Mouse (Mus musculus): Measurements from ENCODE around the gene Fbxo9. TPM values are rescaled to one million over a fixed set of nuclear protein-coding genes. Genes with fewer than 3 reads are reported as not detected.
"Not testable (repeated sequence)": the region's sequence is repeated elsewhere in the genome, so short reads cannot be mapped to it uniquely, and the experiment has no call there.

The Fbxo9 gene
- total RNA-seq, 2 experiments from 2014 or later: 47.3 to 56.5 TPM

DNA sequence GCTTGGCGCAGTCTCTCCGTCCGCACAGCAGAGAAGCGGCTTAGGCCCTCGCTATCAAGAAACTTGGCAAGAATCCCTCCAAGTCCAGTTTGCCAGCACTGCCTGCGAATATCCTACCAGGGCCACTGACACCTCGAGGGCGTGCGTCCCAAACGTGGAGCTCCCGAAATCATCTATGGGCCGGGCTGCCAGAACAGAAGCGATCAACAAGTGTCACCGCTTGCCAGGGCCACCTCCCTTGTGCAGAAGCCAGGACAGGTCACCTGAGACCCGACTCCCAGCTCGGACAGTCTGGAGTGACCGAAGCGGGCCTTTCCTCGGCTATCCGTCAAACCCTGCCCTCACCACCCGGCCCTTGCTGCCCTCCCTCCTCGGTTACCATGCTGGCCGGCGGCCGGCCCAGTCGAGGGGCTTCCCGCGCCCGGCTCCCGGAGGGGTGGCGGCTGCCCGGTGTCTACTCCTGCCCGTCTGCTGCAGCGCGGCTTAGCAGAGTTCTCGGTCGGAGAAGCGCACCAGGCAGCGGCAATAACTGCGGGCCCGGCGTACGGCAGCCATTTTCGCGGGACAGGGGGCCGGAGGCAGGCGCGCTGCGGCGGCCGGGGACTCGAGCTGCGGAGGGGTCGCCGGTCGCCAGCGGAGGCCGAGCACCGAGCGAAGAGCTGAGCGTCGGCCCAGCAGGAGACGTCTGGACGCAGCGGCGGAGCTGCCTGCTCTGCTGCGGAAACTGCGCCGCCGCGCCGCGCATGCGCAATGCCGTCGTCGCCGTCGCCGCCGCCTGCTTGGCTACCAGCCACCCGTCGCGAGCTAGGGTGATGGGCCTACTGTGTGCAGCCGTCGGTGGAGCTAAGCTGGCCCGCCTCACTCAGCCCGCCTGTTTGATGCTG is 711 bp downstream of the Fbxo9 start:
- DNase-seq: peak; percentile 84

DNA sequence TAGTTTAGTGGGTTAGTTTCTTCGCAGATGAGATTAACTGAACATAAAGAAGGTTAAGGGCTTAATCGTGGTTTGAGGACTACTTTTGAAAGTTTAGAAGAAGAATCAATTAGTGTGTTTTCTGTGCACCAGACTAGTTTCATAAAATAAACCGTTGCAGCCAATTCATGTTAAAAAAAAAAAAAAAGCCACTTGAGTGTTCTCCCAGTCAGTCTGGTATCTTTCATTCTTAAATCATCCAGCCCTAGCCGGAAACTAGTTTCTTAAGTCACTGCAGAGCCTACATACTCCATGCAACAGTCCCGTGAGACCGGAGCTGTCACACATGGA is 1.3 kb downstream of the Fbxo9 start:
- no peak for DNase-seq

DNA sequence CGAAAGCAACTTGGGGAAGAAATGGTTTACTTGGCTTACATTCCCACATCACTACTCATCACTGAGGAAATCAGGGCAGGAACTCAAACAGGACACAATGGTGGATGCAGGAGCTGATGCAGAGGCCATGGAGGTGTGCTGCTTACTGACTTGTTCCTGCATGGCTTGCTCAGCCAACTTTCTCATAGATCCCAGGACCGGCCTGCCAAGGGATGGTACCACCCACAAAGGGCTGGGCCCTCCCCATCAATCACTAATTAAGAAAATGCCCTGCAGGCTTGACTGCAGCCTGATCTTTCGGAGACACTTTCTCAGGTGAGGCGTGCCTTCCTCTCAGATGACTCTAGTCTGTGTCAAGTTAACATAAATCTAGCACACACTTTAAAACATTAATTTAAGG is 2.0 kb downstream of the Fbxo9 start:
- DNase-seq: no peak

DNA sequence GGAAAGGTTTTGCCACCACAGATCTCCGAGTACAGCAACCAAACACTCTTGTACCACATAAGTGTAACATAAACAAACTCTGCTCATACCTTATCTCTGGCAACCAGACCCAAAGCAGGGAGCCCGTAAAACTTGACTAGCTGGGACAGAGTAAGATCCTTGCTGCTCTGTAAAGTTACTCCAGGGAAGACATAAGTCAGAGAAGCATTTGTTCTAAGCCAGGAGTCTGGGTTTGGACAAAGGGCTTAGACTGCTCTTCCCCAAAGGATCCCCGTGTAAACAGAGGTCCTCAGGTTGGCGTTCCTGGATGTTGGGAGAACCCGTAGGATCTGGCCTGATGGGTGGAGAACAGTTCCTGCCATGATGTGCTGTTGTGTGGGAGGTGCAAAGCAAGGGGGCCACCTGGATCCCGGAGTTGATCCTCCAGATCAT is 3.3 kb downstream of the Fbxo9 start:
- DNase-seq: no peak

DNA sequence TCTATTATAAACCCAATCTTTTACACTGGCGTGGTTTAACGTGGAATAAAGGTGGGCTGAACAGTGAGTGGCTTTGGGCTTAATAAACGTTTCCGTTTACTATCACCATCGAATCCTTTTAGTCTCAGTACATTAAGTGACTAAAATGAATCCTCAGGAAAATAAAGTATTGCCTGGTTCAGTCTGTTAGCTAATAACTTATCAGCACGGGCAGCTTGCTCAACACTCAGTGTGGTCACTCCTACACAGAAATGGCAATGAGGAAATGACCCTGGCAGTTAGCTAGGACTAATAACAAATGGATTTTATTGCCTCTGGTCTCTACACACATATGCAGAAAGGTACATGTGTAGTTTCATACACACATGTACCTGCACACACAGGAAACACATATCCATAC is 3.9 kb downstream of the Fbxo9 start:
- no peak for DNase-seq

DNA sequence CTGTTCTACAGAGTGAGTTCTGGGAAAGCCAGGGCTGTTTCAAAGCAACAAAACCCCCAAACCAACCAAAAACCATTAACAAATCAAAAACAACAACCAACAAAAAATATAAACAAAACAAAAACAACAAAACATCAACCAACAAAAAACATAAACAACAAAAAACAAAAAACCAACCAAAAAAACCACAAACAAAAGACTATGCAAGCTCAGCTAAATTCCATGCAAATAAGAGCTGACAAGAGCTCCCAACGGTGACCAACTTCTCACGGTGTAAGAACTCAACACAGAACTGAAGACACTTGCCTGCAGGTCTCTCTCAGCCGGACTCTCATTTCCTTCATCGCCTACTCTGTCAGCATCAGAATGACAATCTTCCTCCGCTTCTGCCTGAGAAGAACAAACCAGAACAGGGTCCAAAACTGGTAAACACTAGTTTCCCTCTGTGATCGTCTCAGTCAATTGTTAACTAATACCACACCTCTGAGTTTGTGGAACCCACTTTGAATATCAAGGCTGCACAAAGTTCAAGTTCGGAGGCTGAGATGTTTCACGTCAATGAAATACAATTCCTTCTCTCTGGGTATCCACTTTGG is 4.8 kb downstream of the Fbxo9 start:
- no peak for DNase-seq

DNA sequence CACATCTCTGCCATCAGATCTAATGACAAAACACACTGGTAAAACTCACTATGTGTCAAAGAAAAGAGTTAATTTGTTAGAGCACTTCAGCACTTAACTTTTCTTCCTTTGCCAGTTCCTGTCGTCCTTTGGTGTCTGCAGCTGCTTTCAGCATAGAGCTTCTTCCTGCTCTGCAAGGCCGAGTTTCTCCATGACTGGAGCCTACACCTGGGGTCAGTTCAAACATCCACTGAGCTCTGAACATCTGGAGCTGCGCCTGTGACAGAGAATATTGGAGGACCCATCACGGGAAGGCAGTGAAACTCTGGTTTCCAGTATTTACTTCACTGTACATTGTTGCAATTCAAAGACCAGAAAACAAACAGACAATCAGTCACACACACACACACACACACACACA is 7.4 kb downstream of the Fbxo9 start:
- no peak for DNase-seq

DNA sequence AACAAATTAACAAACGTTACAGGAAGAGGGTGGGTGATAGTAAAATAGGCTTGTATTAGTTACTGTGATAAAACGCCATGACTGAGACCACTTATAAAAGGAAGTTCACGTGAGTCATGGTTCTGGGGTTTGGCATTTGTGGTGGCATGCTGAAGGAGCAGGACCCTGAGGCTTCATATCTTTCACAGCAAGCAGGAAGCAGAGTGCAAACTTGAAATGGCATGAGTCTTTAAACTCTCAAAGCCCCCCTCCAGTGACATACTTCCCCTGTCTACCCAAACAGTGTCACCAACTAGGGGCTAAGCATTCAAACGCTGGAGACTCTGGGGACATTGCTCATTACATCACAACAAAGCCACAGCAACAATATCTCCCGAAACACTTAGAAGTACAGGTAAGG is 7.9 kb downstream of the Fbxo9 start:
- DNase-seq: no peak

DNA sequence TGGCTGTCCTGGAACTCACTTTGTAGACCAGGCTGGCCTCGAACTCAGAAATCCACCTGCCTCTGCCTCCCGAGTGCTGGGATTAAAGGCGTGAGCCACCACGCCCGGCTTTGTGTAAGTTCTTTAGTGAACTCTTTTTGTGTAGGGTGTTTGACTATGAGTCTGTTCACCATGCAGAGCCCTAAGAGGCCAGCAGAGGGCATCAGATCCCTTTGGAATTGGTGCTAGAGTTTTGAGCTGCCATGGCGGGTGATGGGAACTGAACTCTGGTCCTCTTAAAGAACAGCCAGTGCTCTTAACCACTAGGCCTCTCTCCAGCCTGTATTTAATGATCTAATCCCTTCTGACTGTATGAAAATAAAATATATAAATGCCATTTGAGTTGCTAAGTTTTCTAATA is 12.5 kb downstream of the Fbxo9 start:
- no peak for DNase-seq

DNA sequence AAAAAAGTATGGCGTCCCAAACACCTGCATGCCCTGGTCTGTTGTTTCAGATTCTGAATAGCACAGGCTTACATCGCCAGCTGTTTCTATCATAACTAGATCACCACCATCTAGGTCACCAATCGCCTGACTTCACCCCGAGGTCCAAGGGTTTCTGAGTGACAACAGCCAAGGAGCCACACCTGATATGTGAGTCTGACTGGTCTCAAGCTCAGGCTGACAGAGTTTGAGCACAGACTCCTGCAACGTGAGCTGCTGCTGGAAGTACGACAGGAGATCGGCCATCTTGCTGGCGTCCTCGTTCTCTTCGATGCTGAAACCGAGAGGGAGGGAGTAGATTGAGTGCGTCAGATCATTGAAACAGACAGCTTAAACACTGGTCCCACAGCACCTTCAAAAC is 13.2 kb downstream of the Fbxo9 start:
- DNase-seq: peak; percentile 40

DNA sequence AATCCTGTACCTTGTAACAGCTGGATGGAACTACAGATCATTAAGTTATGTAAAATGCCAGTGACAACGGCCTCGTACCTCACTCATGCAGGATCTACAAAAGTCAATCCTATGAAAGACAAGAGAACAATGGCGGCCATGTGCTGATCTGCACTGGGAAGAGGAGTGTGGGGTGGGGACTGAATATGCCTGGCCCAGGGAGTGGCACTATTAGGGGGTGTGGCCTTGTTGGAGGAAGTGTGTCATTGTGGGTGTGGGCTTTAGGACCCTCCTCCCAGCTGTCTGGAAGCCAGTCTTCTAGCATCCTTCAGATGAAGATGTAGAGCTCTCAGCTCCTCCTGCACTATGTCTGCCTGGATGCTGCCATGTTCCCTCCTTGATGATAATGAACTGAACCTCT is 18.3 kb downstream of the Fbxo9 start:
- no peak for DNase-seq

DNA sequence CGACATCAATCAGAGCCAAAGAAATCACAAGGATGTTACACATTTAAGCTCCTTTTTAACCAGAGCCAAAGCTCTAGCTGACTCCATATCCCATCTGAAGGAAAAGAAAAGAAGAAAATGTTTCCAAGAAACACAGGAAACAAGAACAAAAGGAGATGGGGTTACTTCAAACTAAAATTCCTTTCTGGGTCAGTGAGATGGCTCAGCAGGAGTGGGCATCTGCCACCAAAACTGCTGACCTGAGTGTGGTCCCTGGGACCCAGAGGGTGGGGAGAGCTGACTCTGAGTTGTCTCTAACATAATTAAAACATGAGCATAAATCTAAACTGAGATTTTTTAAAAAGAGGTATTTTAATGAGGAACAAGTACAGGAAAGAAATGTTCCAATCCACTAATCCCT is 19.0 kb downstream of the Fbxo9 start:
- no peak for DNase-seq

DNA sequence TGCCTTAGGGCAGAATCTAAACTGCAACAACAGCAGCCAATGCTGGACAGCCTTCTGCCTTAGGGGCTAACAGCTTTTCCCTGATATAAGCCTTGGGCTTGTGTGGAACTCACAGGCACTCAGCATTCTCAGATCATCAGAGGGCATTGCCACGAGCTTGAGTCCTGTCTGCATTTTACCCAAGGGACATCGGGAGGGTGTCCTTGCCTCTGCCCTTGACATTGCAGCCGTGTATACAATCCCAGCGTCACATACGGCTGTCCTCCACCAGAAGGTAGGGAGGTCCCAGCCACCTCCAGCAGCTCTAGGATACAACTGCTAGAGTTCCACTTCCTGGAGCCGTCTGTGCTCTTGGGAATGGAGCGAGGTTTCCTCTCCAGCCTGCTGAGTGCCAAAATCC is 19.9 kb downstream of the Fbxo9 start:
- DNase-seq: no peak

DNA sequence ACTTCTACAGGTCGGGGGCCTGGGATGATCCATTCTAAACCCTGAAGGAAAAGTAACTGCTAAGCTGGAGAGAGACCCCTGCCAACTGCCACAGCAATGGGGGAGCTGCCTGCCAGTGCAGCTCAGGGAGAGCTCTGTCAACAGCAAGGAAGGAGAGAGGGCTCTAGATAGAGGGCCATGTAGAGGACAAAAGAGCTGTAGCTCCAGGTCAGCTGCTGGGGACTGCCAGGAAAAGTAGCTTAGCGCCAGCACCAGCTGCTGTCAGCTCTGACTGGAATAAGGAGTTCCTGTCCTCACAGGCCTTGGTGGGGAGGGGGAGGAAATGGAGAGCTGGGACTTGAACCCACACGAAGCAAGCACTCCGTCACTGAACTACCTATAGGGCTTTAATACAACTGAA is 20.3 kb downstream of the Fbxo9 start:
- no peak for DNase-seq

DNA sequence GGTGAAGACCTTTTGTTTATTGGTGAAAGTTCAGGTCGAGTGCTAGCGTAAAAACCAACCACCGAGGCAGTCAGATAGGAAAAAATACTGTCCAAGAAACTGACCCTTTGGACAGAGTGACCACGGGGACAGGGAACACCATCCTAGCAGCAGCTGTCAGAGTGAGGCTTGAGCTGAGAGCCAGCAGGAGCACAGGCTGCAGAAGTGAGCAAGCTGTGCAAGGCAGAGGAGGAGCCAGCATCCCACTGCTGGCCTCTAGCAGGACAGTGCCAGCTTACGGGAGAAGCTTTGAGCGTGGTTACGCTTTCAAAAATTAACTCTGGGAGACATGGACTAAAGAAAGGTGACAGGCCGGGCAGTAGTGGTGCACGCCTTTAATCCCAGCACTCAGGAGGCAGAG is 21.1 kb downstream of the Fbxo9 start:
- no peak for DNase-seq

DNA sequence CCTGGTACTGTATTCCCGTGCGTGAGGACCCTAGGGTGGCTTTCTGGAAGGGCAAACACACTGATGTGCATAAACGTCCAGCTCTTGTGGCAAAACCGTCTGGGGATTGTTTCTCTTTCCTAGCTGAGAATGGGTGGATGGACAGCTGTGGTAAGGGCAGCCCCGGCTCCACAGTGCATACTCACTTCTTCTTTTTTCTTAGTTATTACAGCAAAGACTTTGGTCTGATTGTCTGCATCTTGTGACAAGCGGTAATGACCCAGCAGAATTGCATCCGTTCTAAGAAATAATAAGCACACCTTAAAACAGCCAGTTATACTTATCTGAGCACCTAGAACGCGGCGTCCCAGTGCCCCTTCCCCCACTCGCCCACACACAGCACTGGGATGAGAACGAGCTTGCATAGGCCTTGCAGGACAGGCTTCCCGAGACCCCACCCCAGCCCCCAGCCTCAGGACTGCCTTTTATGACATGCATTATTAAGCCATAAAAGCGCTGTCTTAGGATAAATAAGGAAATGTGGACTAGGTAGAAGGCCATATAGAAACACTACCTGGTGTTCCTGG is 23.1 kb downstream of the Fbxo9 start:
- no peak for DNase-seq

DNA sequence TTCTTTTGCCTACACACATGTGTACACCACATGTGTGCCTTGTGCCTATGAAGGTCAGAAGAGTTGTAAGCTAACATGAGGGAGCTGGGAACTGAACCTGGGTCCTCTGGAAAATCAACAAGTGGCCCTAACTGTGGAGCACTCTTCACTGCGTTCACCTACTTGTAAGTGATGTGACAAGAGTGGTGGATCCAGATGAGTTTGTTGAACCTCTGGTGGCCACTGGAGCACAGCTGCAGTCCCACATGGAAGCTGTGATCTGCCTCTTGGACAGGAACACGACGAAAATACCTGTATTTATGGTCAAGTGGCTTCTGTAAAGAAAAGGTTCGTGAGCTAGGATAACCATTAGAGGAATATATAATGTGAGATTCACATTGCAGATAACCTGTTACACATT is 24.5 kb downstream of the Fbxo9 start:
- no peak for DNase-seq

DNA sequence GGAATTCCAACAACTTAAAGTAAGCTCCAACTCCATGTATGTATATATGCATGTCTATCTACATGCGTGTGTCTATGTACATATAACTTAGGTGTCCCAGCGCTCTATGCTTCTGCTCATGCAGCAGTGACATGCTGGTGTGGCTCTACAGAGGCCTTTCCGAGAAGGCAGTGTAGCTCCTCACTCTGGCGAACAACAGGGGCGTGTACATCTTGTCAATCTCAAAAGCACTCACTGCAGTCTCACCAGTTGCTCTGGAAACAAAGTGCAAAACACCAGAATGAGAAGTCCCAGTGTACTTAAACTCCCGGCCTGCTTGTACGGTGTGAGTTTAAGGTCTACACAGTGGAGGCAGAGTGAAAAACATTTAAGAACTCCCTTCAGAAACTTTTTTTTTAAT is 27.0 kb downstream of the Fbxo9 start:
- DNase-seq: no peak

DNA sequence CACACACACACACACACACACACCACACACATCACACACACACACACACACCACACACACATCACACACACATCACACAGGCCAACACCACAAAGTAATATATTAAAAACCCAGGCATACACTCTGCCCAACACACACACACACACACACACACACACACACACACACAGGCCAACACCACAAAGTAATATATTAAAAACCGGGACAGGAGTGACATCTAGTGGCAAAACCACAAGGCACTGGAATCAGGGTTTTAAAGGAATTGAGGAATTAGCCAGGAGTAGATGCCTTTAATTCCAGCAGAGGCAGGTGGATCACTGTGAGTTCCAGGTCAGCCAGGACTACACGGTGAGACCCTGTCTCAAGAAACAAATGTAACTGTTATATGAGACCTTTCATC is 30.6 kb downstream of the Fbxo9 start:
- no peak for DNase-seq

DNA sequence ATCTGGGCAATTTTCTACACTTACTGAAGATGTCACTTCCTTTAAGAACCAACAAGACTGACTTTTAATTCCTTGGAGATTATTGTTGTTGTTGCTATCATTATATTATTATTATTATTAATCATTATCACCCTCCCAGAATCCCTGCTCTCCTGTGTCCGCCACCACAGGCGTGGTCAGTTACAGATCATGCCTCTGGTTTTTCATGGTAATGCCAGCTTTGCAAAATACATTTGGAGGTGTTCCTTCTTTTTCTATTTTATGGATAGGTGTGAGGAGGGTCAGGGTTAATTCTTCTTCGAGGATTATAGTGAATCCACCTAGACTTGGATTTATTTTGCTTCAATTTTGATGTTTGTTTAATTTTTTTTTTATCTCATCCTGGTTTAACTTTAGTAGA is 33.6 kb downstream of the Fbxo9 start:
- DNase-seq: no peak

DNA sequence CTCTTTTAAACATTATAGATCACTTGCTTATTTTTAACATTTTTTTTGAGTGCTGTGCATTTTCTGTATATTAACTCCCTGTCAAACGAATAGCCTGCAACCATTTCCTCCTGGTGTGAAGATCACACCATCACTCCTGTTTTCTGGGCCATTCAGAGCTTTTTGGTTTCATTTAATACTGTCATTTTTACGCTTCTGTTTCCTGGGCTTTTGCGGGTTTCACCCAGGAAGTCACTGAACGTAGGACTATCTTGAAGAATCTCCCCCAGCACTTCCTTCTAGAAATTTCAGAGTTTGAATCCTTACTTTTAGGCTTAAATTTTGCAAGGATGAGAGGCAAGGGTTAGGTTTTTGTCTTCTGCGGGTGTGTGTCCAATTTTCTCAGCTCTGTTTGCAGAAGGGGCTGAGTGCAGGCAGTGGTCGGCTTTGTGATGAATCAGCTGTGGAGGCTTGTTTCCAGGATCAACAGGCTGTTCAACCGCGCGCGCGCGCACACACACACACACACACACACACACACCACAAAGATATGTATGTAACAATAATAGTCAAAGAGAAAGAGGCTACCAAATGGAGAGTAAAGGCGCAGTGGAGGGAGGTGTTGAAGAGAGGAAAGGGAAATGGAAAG is 35.0 kb downstream of the Fbxo9 start:
- DNase-seq: no peak

DNA sequence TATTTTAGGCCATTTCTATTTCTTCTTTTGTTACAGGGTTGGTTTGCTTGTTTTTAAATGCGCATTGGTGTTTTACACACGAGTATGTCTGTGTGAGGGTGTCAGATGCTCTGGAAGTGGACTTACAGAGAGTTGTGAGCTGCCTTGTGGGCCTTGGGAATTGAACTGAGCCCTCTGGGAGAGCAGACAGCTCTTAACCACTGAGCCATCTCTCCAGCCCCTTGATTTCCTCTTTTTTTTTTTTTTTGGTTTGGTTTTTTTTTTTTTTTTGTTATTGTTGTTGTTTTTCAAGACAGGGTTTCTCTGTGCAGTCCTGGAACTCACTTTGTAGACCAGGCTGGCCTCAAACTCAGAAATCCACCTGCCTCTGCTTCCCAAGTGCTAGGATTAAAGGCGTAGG is 35.6 kb downstream of the Fbxo9 start:
- DNase-seq: not testable (repeated sequence)

DNA sequence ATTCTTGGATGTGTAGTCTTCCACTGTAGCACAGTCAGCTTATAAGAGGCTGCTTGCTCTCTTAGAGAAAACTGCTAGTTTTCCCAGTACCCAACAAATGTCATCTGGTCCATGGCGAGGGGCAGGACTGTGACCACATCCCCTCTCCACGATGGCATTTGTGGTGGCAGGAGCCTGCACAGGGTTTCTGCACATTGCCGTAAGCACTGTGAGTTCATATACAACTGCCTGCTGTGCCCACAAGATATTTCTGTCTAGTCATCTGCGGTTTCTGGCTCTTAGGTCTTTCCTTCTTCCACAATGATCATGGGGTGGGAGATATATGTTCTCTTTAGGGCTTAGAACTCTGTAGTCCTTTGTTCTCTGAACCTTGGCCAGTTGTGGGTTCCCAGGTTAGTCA is 37.2 kb downstream of the Fbxo9 start:
- DNase-seq: no peak
